Mouse (Mus musculus) spleen, postnatal 10 days (tissue): ENCODE results near the gene Tceal5.
A peak's percentile ranks its signal among the peaks of the same experiment; 100 is the strongest.

Source experiments
- DNase-seq, 2 experiments: peaks; one replicate each; pipeline ENCODE4 v3.0.0; 2021 to 2022; ENCODE audit warnings: low spot score in 2 of 2

The Tceal5 gene

DNA sequence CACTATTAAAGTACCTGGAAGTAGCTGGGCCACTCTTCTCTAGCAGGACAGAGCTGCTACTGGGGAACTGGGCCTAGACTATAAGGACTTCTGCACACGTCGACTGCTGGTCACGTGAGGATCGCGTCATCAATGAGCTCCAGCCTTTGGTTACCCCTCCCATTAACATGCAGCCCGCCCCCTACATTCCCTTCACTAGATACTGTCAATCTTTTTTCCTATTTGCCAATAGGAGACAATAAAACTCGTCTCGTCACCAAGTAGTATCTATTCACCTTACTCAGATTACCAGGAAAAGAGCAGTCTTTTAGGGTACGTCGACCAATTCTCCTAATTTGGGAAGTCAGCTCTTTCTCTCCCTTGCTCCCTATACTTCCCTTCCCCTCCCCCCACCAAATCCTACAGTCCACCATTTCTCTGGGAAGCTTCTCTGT lies 31.5 kb downstream of the Tceal5 start, which contains the start of gene Tceal8:
Gene Tceal8 (minus strand): TSS at position 225 of the 434 bp plus-strand sequence.
- peak; percentile 32 to 73 for DNase-seq

DNA sequence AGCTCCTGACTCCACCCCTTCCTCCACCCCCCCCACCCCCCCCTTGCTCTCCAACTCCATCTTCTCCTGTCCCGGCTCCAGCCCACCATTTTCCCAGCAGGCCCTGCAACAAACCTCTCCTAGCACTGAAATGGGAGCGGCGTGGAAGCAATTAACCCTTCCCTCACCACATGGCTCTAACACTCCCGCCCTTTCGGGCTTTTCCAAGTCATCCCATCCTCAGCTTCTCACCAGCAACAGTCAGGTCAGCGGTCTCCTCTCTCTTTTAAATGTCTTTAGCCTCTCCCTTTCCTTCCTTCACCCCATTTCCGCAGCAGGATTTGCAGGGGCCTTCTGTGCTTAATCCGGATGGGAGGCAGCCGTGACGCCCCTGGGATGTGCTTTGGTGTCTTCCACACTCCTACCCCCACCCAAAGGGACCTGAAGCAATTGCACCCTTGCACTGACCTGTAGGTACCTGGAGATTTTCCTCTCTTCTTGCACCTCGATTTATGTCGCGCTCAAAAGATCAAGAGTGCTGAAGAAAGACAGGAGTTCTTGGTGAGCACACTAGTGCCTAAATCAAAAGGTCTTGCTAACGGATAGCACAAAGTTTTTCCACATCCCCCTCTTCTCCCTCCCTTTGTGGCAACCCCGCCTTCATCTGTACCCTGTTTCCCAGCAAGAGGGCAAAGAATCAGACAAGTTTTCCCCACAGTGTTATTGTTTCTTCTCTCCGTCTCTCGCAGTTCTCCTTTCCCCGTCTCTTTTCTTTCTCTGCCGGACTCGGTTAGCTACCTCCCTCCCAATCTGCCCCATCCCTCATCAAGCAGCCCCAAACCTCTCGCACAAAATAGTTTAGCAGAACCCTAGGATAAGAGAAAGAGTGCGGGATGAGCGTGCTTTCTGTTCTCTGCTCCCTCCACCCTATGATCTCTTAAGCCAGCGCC lies 32.2 kb downstream of the Tceal5 start:
- peak; percentile 8 to 42 for DNase-seq

DNA sequence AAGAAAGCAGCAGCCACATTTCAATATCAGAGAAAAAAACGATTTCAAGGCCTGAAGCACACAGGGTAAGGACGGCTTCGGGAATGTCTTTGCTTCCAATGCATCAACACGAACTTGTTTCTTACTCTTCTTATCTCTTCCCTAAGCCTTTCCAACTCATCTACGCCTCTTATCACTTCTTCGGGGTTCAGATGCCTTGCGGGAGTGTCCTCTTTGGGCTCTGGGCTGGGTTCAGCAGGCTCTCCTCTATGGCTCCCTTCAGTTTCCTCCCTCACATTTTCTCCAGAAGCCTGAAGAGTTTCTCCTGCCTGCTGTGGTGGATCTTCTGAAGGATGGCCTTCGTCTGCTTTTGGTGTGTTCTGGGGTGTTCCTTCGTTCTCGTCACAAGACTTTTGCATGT lies 33.1 kb downstream of the Tceal5 start:
- peak; percentile 7 to 10 for DNase-seq
